Mouse (Mus musculus) lung, adult 10 weeks (tissue): ENCODE data around the gene Klk7. TPM values are rescaled to one million over a fixed set of nuclear protein-coding genes. Genes with fewer than 3 reads are reported as not detected.

Experiments
- polyA plus RNA-seq: library from polyadenylated mRNA; stranded (reverse); fragments of 350-450 nt; fragmentation: Illumina TruSeq; extraction: RNeasy Lipid Tissue Mini Kit (QIAGEN cat#74804); gene quantifications from one replicate; pipeline ENCODE4 v1.2.3, GENCODE M21; 2014; ENCODE audit warnings: low read depth, low replicate concordance; ENCODE audit not compliant: insufficient read depth

The Klk7 gene
- polyA plus RNA-seq: not detected

DNA sequence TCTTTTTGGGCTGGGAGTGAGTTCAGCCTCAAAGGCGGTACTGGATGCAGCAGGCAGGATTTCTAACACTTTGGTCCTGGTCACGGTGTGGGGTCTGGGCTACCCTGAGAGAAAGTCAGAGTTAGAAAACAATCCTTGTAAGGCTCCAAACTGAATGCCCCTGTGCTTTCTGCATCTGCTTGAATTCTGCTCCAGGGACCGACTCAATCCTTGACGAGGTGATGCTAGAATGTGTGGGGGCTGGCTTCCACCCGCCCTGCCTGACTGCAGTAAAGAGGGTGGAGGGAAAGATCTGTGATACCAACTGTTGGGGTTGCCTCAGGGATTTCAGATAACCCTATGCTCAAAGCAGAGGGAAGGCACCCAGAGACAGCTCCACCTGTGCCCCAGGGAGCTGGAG is at the start of gene Klk7:
Gene Klk7 (plus strand): TSS at position 301 of the 400 bp plus-strand sequence.

DNA sequence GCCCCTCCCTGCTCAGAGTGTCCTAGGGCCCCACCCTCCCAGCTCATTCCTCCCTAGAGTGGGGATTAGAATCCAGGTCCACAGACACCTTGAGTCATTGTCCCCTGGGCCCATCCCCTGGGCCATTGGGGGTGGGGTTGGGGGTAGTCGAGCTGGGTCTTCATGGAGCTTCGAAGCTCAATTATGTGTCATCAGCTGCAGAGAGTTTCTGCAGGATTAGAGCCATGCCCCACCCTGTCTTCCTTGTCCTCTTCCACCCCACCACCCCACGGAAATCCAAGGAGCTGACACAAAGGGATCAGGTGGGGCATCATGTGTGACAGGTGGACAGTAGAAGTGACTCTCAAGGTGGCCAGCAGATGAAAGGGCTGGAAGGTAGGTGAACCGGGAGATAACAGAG is 42.5 kb upstream of the Klk7 start, which contains the start of gene Klk12:
Gene Klk12 (plus strand): TSS at position 301 of the 400 bp plus-strand sequence.

DNA sequence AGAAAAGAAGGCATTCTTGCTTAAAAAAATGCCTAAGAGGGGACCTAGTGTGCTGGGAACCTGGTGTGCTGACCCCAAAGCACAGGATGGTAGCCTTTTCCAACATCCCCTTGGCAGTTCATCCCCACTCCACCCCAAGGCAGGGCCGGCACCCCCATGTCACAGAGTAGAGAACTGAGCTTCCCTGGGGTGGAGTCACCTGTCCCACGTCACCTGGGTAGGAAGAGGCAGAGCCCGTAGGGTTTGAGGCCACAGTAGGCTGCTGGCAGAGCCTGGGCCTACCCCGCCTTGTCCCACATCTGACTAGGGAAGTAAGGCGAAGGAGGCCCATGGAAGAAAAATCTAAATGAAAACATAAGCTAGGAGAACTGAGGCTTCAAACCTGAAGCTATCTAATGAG is 36.7 kb upstream of the Klk7 start, which contains the start of gene Klk11:
Gene Klk11 (plus strand): TSS at position 241 of the 400 bp plus-strand sequence.

GRCm38 (mm10) chr7:43780746-43781145 is 30.3 kb upstream of the Klk7 start, which contains the start of gene Klk10:
Gene Klk10, plus strand, starts transcription at chr7:43781035.

DNA sequence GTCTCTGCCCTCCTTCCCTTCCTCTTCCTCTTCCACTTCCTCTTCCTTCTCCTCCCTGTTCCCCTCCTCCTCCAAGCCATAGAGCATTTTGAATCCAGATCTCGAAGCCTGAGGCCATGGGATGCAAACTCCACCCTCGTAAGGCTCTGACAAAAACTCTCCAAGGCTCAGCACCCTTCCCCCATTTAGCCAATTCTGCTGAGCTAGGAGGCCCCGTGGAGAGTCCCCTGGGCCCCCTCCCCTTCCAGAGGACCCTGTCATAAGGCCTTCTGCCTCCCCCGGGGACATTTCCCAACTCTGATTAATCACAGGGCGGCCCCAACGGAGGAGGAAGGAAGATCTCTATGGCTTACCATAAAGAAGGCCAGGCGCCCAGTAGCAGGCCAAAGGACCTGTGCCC is 19.5 kb upstream of the Klk7 start, which contains the start of gene Klk9:
Gene Klk9 (plus strand): TSS at position 301 of the 400 bp plus-strand sequence.

DNA sequence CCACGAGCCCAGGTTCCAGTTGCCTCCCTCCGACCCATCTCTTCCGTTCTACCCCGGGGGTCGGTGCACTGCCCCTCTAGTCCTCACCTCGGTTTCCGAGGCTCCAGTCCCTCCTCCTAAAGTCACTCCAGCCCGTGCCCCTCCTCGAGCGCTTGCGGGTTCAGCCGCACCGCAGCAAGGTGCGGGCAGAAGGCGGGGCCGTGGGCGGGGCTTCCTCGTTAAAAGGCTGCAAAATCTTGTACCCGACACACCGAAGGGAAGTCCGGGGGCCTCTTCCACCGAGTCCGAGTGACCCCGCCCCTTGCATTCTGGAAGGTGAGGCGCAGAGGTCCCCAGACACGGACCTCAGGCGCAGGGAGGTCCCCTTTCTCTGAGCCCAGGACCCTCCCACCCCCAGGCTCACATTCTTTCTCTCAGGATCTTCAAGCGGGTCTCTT is 13.7 kb upstream of the Klk7 start, which contains the start of gene Klk8:
Gene Klk8 (plus strand): TSS at position 245 of the 437 bp plus-strand sequence.

GRCm38 (mm10) chr7:43824199-43824598 is 13.1 kb downstream of the Klk7 start, which contains the start of gene Klk6:
Gene Klk6, plus strand, starts transcription at chr7:43824499.

GRCm38 (mm10) chr7:43841701-43842100 is 30.6 kb downstream of the Klk7 start, which contains the start of gene Klk5:
Gene Klk5, plus strand, starts transcription at chr7:43841971.

Other genes starting within 250 kb of the Klk7 start
- 1.9 TPM for gene Zfp658, start 249.0 kb upstream of the Klk7 start, polyA plus RNA-seq
- 3.3 TPM for gene Zfp719, start 231.7 kb upstream of the Klk7 start, polyA plus RNA-seq
- not detected for gene Zfp819, start 204.1 kb upstream of the Klk7 start, polyA plus RNA-seq
- not detected for gene Ceacam18, start 176.6 kb upstream of the Klk7 start, polyA plus RNA-seq
- gene Siglece, start 151.1 kb upstream of the Klk7 start, polyA plus RNA-seq: 5.0 TPM
- 6.5 TPM for gene Ctu1, start 139.3 kb upstream of the Klk7 start, polyA plus RNA-seq
- gene Klk14, start 120.9 kb upstream of the Klk7 start, polyA plus RNA-seq: 1.1 TPM
- 3.6 TPM for gene Klk13, start 98.7 kb upstream of the Klk7 start, polyA plus RNA-seq
- not detected for gene Klk12, start 42.4 kb upstream of the Klk7 start, polyA plus RNA-seq
- gene Klk11, start 36.7 kb upstream of the Klk7 start, polyA plus RNA-seq: 1.8 TPM
- 0.92 TPM for gene Klk10, start 30.3 kb upstream of the Klk7 start, polyA plus RNA-seq
- gene Klk9, start 19.4 kb upstream of the Klk7 start, polyA plus RNA-seq: not detected
- gene Klk8, start 13.7 kb upstream of the Klk7 start, polyA plus RNA-seq: 20.3 TPM
- gene Klk6, start 13.2 kb downstream of the Klk7 start, polyA plus RNA-seq: not detected
- not detected for gene Klk5, start 30.7 kb downstream of the Klk7 start, polyA plus RNA-seq
- not detected for gene Klk4, start 69.9 kb downstream of the Klk7 start, polyA plus RNA-seq
- not detected for gene Klk15, start 122.4 kb downstream of the Klk7 start, polyA plus RNA-seq
- gene Klk1b8, start 139.4 kb downstream of the Klk7 start, polyA plus RNA-seq: not detected
- not detected for gene Klk1b1, start 155.5 kb downstream of the Klk7 start, polyA plus RNA-seq
- gene Klk1b9, start 164.8 kb downstream of the Klk7 start, polyA plus RNA-seq: not detected
- gene Klk1b11, start 184.6 kb downstream of the Klk7 start, polyA plus RNA-seq: not detected
- gene Klk1b26, start 200.9 kb downstream of the Klk7 start, polyA plus RNA-seq: not detected
- gene Klk1b27, start 241.0 kb downstream of the Klk7 start, polyA plus RNA-seq: not detected